Mouse (Mus musculus): ENCODE results near the gene Riok2.

- TF ChIP-seq POLR2A (IDR thresholded peaks at IDR 0.05; ENCODE audit: low read depth, low read length) (no peak), CTCF (IDR thresholded peaks at IDR 0.05; ENCODE audit: extremely low read depth, insufficient read length, insufficient replicate concordance, low read depth, low read length) (no peak)
Measured at GRCm38 (mm10) chr17:17408137-17408536, 34.0 kb downstream of the Riok2 start.
